Mouse (Mus musculus) NIH3T3 (cell line): ENCODE data around the gene Mbd6.
A peak's percentile ranks its signal among the peaks of the same experiment; 100 is the strongest.

Source experiments
- DNase-seq: peaks from one replicate; pipeline ENCODE4 v3.0.0-alpha.2; 2012; ENCODE audit warnings: low read depth

Mbd6 gene

GRCm38 (mm10) chr10:127262548-127263398 lies 26.0 kb downstream of the Mbd6 start, which contains the start of gene Kif5a:
Gene Kif5a, minus strand, starts transcription at chr10:127263348.
- no peak for DNase-seq

- no peak for DNase-seq
Observed at GRCm38 (mm10) chr10:127261706-127262547, 26.9 kb downstream of the Mbd6 start.

GRCm38 (mm10) chr10:127258489-127258888 lies 30.3 kb downstream of the Mbd6 start:
- no peak for DNase-seq

- DNase-seq, result no peak
Observed at GRCm38 (mm10) chr10:127257790-127258189, 31.0 kb downstream of the Mbd6 start.

- peak; percentile 91 for DNase-seq
Observed at GRCm38 (mm10) chr10:127255625-127256345, 33.0 kb downstream of the Mbd6 start.

GRCm38 (mm10) chr10:127250810-127251209 lies 38.0 kb downstream of the Mbd6 start:
- no peak for DNase-seq

GRCm38 (mm10) chr10:127238241-127238824 lies 50.5 kb downstream of the Mbd6 start:
- no peak for DNase-seq

- no peak for DNase-seq
Observed at GRCm38 (mm10) chr10:127236541-127236940, 52.3 kb downstream of the Mbd6 start.

- no peak for DNase-seq
Observed at GRCm38 (mm10) chr10:127233141-127233540, 55.7 kb downstream of the Mbd6 start.
